Mouse (Mus musculus) ES-Bruce4 (cell line): ENCODE measurements around the gene Scnn1a. TPM values are rescaled to one million over a fixed set of nuclear protein-coding genes. Genes with fewer than 3 reads are reported as not detected.

Experiments used
- H3K27ac ChIP-seq: 2 replicates; pipeline ENCODE4 v1.5.1; 2012; ENCODE audit warnings: low read length, inconsistent platforms; ENCODE audit not compliant: insufficient read depth
- H3K27me3 ChIP-seq: 2 replicates; pipeline ENCODE4 v1.6.1; 2012; ENCODE audit warnings: mild to moderate bottlenecking, low read length, inconsistent platforms; ENCODE audit not compliant: control insufficient read depth, poor library complexity, insufficient read depth, severe bottlenecking
- H3K36me3 ChIP-seq: 2 replicates; pipeline ENCODE4 v1.6.1; 2012; ENCODE audit warnings: inconsistent platforms, mild to moderate bottlenecking, low read length, moderate library complexity; ENCODE audit not compliant: control insufficient read depth, poor library complexity, insufficient read depth, severe bottlenecking
- H3K4me1 ChIP-seq: one replicate; pipeline ENCODE4 v1.8.1; 2011; ENCODE audit warnings: low read length; ENCODE audit not compliant: control insufficient read depth, insufficient read depth
- H3K4me3 ChIP-seq: 2 replicates; pipeline ENCODE4 v1.5.1; 2011; ENCODE audit warnings: low read depth, mild to moderate bottlenecking, low read length
- H3K9ac ChIP-seq: 2 replicates; pipeline ENCODE4 v1.6.1; 2012; ENCODE audit warnings: low read depth, mild to moderate bottlenecking, inconsistent platforms; ENCODE audit not compliant: poor library complexity, severe bottlenecking
- H3K9me3 ChIP-seq: replicated peaks from 2 replicates; pipeline ENCODE4 v1.6.1; 2012; ENCODE audit warnings: mild to moderate bottlenecking, low read length, inconsistent platforms; ENCODE audit not compliant: control insufficient read depth, poor library complexity, insufficient read depth, severe bottlenecking
- CTCF ChIP-seq: IDR thresholded peaks from one replicate; pipeline ENCODE4 v1.8.1; 2011; ENCODE audit warnings: low read depth, low read length
- EP300 ChIP-seq: IDR thresholded peaks from 2 replicates; pipeline ENCODE4 v1.6.1; 2011; ENCODE audit warnings: low read depth, low read length; ENCODE audit not compliant: insufficient read depth
- POLR2A ChIP-seq: IDR thresholded peaks from one replicate; pipeline ENCODE4 v1.8.1; 2011; ENCODE audit warnings: low read length; ENCODE audit not compliant: insufficient read depth
- polyA plus RNA-seq: library from polyadenylated mRNA; stranded (reverse); fragments of >200 nt; gene quantifications from 2 replicates; pipeline ENCODE4 v1.2.4, GENCODE M21; 2011; ENCODE audit warnings: low read depth; ENCODE audit not compliant: missing spikeins, insufficient read depth, insufficient read length

Gene Scnn1a
- polyA plus RNA-seq, 1 experiment = 2.0 TPM

- H3K27me3 ChIP-seq = no peaks in the 10 kb centered on the region
- no peak for TF ChIP-seq POLR2A
- TF ChIP-seq CTCF = no peak
- TF ChIP-seq EP300 = no peak
These were observed 12.8 kb downstream of the Scnn1a start for GRCm38 (mm10) chr6:125333112-125333899.

GRCm38 (mm10) chr6:125334356-125334755 is 13.9 kb downstream of the Scnn1a start:
- H3K27me3 ChIP-seq = no peaks in the 10 kb centered on the region
- H3K4me1 ChIP-seq = no peaks in the 10 kb centered on the region
- H3K9me3 ChIP-seq = no peaks in the 10 kb centered on the region
- H3K4me3 ChIP-seq = no peak overlapping the region
- TF ChIP-seq EP300 (no peak), POLR2A (no peak), CTCF (no peak)
- H3K27ac ChIP-seq = no peak overlapping the region
- H3K36me3 ChIP-seq = no peaks in the 10 kb centered on the region
- no peak overlapping the region for H3K9ac ChIP-seq

More at GRCm38 (mm10) chr6:125333112-125333899, 12.8 kb downstream of the Scnn1a start:
- Histone ChIP-seq H3K4me1 (no peaks in the 10 kb centered on the region), H3K27ac (no peak overlapping the region), H3K9me3 (no peaks in the 10 kb centered on the region), H3K36me3 (no peaks in the 10 kb centered on the region), H3K9ac (no peak overlapping the region), H3K4me3 (no peak overlapping the region)

- no peak for TF ChIP-seq EP300
- TF ChIP-seq POLR2A = no peak
- no peak for TF ChIP-seq CTCF
- peaks cover 2% of the 10 kb centered on the region for H3K4me1 ChIP-seq
- H3K9me3 ChIP-seq = no peaks in the 10 kb centered on the region
- H3K36me3 ChIP-seq = no peaks in the 10 kb centered on the region
- no peak overlapping the region for H3K4me3 ChIP-seq
- no peak overlapping the region for H3K9ac ChIP-seq
- no peak overlapping the region for H3K27ac ChIP-seq
- H3K27me3 ChIP-seq = no peaks in the 10 kb centered on the region
These were observed 18.6 kb downstream of the Scnn1a start for GRCm38 (mm10) chr6:125338791-125339660.

GRCm38 (mm10) chr6:125340244-125340643 is 19.8 kb downstream of the Scnn1a start:
- no peaks in the 10 kb centered on the region for H3K9me3 ChIP-seq
- no peaks in the 10 kb centered on the region for H3K27me3 ChIP-seq
- no peaks in the 10 kb centered on the region for H3K36me3 ChIP-seq
- H3K4me3 ChIP-seq = no peak overlapping the region
- H3K4me1 ChIP-seq = peaks cover 6% of the 10 kb centered on the region
- no peak overlapping the region for H3K27ac ChIP-seq
- H3K9ac ChIP-seq = no peak overlapping the region
- TF ChIP-seq CTCF (no peak), POLR2A (no peak), EP300 (no peak)

- Histone ChIP-seq H3K9ac (no peak overlapping the region), H3K4me1 (peaks cover 6% of the 10 kb centered on the region), H3K27ac (no peak overlapping the region), H3K27me3 (no peaks in the 10 kb centered on the region), H3K4me3 (no peak overlapping the region), H3K9me3 (no peaks in the 10 kb centered on the region), H3K36me3 (no peaks in the 10 kb centered on the region)
- TF ChIP-seq POLR2A = no peak
- no peak for TF ChIP-seq EP300
- TF ChIP-seq CTCF = no peak
These were observed 21.7 kb downstream of the Scnn1a start for GRCm38 (mm10) chr6:125342198-125342597.

GRCm38 (mm10) chr6:125344084-125344483 is 23.6 kb downstream of the Scnn1a start:
- no peak overlapping the region for H3K9ac ChIP-seq
- no peak overlapping the region for H3K27ac ChIP-seq
- TF ChIP-seq EP300 (no peak), CTCF (no peak)
- no peaks in the 10 kb centered on the region for H3K36me3 ChIP-seq
- no peak overlapping the region for H3K4me3 ChIP-seq
- no peaks in the 10 kb centered on the region for H3K9me3 ChIP-seq
- H3K4me1 ChIP-seq = peaks cover 6% of the 10 kb centered on the region
- H3K27me3 ChIP-seq = no peaks in the 10 kb centered on the region
